Mouse (Mus musculus) E14TG2a.4 (cell line): ENCODE results near the gene Tsen34.

Experiments
- CTCF ChIP-seq: conservative IDR thresholded peaks from 2 replicates; pipeline ENCODE4 v1.5.1; 2014; ENCODE audit warnings: low read length
- NANOG ChIP-seq: IDR thresholded peaks from 2 replicates; pipeline ENCODE4 v1.6.1; 2014; ENCODE audit warnings: borderline replicate concordance, low read length, mixed read lengths
- POU5F1 ChIP-seq: IDR thresholded peaks from 2 replicates; pipeline ENCODE4 v1.6.1; 2014; ENCODE audit warnings: low read length, borderline replicate concordance

- TF ChIP-seq CTCF, result no peak
- TF ChIP-seq NANOG, result no peak
- TF ChIP-seq POU5F1, result no peak
Observed at GRCm38 (mm10) chr7:3677342-3677741, 15.3 kb upstream of the Tsen34 start, which contains the start of gene Tmc4.
